Mouse (Mus musculus) stomach, embryonic 14.5 days (tissue): ENCODE data around the gene Slco1a6. TPM values are rescaled to one million over a fixed set of nuclear protein-coding genes. Genes with fewer than 3 reads are reported as not detected.
"Not testable (repeated sequence)": the region's sequence is repeated elsewhere in the genome, so short reads cannot be mapped to it uniquely, and the experiment has no call there.

Experiments
- ATAC-seq: fragments of 200-750 bp; cut with Nextera tagmentation; 2 replicates; pipeline ENCODE4 v1.8.0; 2017; ENCODE audit warnings: low read depth, moderate TSS enrichment; ENCODE audit not compliant: insufficient number of reproducible peaks, insufficient read depth, low FRiP score
- H3K27ac ChIP-seq: fragments of 300-500 bp; sonication (generic); 2 replicates; pipeline ENCODE4 v1.5.1; 2014; ENCODE audit warnings: mild to moderate bottlenecking, low read length, moderate library complexity, mixed read lengths
- H3K27me3 ChIP-seq: fragments of 300-500 bp; sonication (generic); 2 replicates; pipeline ENCODE4 v1.6.1; 2014; ENCODE audit warnings: low read length, control low read depth, mixed read lengths; ENCODE audit not compliant: control insufficient read depth, insufficient read depth
- H3K36me3 ChIP-seq: fragments of 300-500 bp; sonication (generic); 2 replicates; pipeline ENCODE4 v1.6.1; 2014; ENCODE audit warnings: mild to moderate bottlenecking, control low read depth, low read length, moderate library complexity, mixed read lengths; ENCODE audit not compliant: control insufficient read depth, insufficient read depth
- H3K4me1 ChIP-seq: fragments of 300-500 bp; sonication (generic); 2 replicates; pipeline ENCODE4 v1.6.1; 2014; ENCODE audit warnings: low read length, control low read depth, mixed read lengths; ENCODE audit not compliant: control insufficient read depth, insufficient read depth
- H3K4me2 ChIP-seq: fragments of 300-500 bp; sonication (generic); replicated peaks from 2 replicates; pipeline ENCODE4 v1.6.1; 2014; ENCODE audit warnings: low read depth, low read length, control low read depth
- H3K4me3 ChIP-seq: fragments of 300-500 bp; sonication (generic); 2 replicates; pipeline ENCODE4 v1.5.1; 2014; ENCODE audit warnings: low read depth, low read length, control low read depth
- H3K9ac ChIP-seq: fragments of 300-500 bp; sonication (generic); replicated peaks from 2 replicates; pipeline ENCODE4 v1.6.1; 2014; ENCODE audit warnings: low read depth, mild to moderate bottlenecking, control low read depth, low read length, moderate library complexity, mixed read lengths
- H3K9me3 ChIP-seq: fragments of 300-500 bp; sonication (generic); 2 replicates; pipeline ENCODE4 v1.6.1; 2016; ENCODE audit warnings: low read depth, low read length, control low read depth; ENCODE audit not compliant: control insufficient read depth
- WGBS: fragments of 180-500 bp; shearing (Covaris S2); extraction: QIAGEN DNeasy Blood & Tissue Kit; methylation state at CpG from one replicate; pipeline ENCODE4 v1.1.7; 2014; 5-methylcytosine and 5-hydroxymethylcytosine counted together
- polyA plus RNA-seq: library from polyadenylated mRNA; unstranded; fragments of >200 nt; fragmentation: Nextera tagmentation; extraction: Ambion mirVana; gene quantifications from 2 replicates; pipeline ENCODE4 v1.2.1, GENCODE M21; 2014

Slco1a6 gene
- polyA plus RNA-seq, 1 experiment from 2014 or later = not detected

- Histone ChIP-seq H3K27ac (no peak overlapping the region), H3K9ac (no peak overlapping the region), H3K9me3 (no peaks in the 10 kb centered on the region), H3K4me2 (no peak overlapping the region), H3K4me1 (no peaks in the 10 kb centered on the region), H3K4me3 (no peak overlapping the region), H3K36me3 (no peaks in the 10 kb centered on the region), H3K27me3 (no peaks in the 10 kb centered on the region)
- no peak for ATAC-seq
- 54% methylated on average over 1 of the region's 1 CpGs for WGBS
Observed at GRCm38 (mm10) chr6:142191962-142192361, 16.4 kb downstream of the Slco1a6 start.

- ATAC-seq = no peak
- Histone ChIP-seq H3K4me2 (no peak overlapping the region), H3K4me3 (no peak overlapping the region), H3K9me3 (no peaks in the 10 kb centered on the region), H3K27ac (no peak overlapping the region), H3K36me3 (no peaks in the 10 kb centered on the region), H3K9ac (no peak overlapping the region), H3K4me1 (no peaks in the 10 kb centered on the region), H3K27me3 (no peaks in the 10 kb centered on the region)
- 74% methylated on average over 3 of the region's 3 CpGs for WGBS
Observed at GRCm38 (mm10) chr6:142187426-142187825, 20.9 kb downstream of the Slco1a6 start.

DNA sequence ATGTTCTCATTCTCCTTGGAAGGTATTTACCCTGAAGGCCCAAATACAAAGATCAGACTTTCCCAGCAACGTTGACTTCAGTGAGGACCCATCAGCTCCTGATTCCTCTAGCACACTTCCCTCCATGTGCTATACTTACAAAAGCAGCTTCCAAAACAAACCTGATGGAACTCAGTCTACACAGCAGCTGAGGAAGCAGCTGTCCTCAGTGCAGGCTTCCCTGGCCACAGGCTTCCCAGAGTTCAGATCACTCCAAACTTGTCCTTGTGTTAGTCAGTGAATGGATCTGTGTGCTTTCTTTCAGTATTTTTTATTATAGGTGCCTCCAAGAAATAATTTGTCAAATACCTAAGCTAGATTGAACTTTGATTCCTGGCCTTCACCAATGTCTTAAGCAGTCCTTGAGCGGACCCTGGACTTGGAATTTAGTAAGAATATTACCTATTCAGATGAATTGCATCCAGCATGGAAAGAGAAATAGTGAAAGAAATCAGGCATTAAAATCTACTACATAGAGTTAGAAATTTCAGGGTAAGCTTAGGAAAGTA is 22.4 kb downstream of the Slco1a6 start:
- 70% methylated on average over 2 of the region's 2 CpGs for WGBS
- H3K27me3 ChIP-seq = no peaks in the 10 kb centered on the region
- no peak overlapping the region for H3K4me3 ChIP-seq
- H3K36me3 ChIP-seq = no peaks in the 10 kb centered on the region
- no peaks in the 10 kb centered on the region for H3K4me1 ChIP-seq
- no peak overlapping the region for H3K27ac ChIP-seq
- H3K9ac ChIP-seq = no peak overlapping the region
- no peaks in the 10 kb centered on the region for H3K9me3 ChIP-seq
- H3K4me2 ChIP-seq = no peak overlapping the region
- no peak for ATAC-seq

GRCm38 (mm10) chr6:142163406-142163805 is 44.9 kb downstream of the Slco1a6 start:
- no peak for ATAC-seq
- no peak overlapping the region for H3K4me3 ChIP-seq
- H3K27me3 ChIP-seq = no peaks in the 10 kb centered on the region
- H3K27ac ChIP-seq = no peak overlapping the region
- no peaks in the 10 kb centered on the region for H3K36me3 ChIP-seq
- no peak overlapping the region for H3K4me2 ChIP-seq
- no peak overlapping the region for H3K9ac ChIP-seq
- H3K9me3 ChIP-seq = no peaks in the 10 kb centered on the region
- H3K4me1 ChIP-seq = no peaks in the 10 kb centered on the region
- WGBS = 84% methylated on average over 5 of the region's 5 CpGs

DNA sequence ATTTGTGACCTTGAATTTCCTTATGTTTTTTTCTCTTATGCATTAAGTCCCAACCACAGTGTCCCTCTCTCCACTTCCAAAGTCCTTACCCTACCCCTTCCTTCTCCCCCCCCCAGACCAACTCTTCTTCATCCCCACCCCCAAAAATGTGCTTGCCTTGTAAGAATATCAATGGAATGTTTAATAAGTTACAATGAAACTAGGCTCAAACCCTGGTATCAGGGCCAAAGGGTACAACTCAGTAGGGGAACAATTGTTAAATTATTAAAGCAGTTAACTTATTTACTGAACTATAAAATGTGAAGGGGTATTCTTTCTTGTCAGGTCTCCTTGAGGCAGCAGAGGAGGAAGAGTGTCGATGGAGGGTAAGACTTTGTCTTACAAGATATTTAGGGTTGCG is 47.1 kb downstream of the Slco1a6 start:
- no peaks in the 10 kb centered on the region for H3K27me3 ChIP-seq
- H3K9ac ChIP-seq = no peak overlapping the region
- H3K4me2 ChIP-seq = no peak overlapping the region
- no peak for ATAC-seq
- H3K4me1 ChIP-seq = no peaks in the 10 kb centered on the region
- WGBS = 85% methylated on average over 2 of the region's 2 CpGs
- H3K27ac ChIP-seq = no peak overlapping the region
- H3K9me3 ChIP-seq = no peaks in the 10 kb centered on the region
- H3K4me3 ChIP-seq = no peak overlapping the region
- H3K36me3 ChIP-seq = no peaks in the 10 kb centered on the region

DNA sequence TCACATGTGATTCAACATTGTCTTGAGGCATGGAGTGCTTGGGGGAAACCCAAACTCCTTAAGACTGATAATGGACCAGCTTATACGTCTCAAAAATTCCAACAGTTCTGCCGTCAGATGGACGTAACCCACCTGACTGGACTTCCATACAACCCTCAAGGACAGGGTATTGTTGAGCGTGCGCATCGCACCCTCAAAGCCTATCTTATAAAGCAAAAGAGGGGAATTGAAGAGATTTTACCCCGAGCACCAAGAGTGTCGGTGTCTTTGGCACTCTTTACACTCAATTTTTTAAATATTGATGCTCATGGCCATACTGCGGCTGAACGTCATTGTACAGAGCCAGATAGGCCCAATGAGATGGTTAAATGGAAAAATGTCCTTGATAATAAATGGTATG is 54.2 kb downstream of the Slco1a6 start:
- H3K4me2 ChIP-seq = not testable (repeated sequence)

DNA sequence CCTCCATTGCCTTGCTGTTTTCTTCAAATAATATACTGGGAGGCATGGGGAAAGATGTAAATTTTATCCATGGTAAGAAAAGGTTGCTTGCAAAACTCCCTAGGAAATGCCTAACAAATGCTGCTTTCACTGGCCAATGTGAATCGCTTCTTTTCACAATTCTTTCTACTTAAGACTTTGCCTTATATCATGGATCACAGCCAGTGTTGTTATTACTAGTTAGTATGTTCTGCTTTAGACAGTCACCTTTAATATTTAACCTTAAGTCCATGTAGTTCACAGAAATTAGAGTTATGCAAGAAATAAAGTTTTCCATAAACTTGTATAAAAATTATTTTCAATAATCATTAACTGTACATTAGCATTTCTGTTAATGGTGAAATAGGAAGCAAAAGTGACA is 60.0 kb downstream of the Slco1a6 start:
- no peak overlapping the region for H3K27ac ChIP-seq
- 89% methylated on average over 1 of the region's 1 CpGs for WGBS

More for the DNA sequence above, 54.2 kb downstream of the Slco1a6 start:
- H3K27me3 ChIP-seq, H3K36me3 ChIP-seq, H3K9ac ChIP-seq, ATAC-seq, H3K4me1 ChIP-seq, H3K27ac ChIP-seq, H3K9me3 ChIP-seq, H3K4me3 ChIP-seq: not testable (repeated sequence)
- WGBS = 92% methylated on average over 2 of the region's 10 CpGs

GRCm38 (mm10) chr6:142111667-142112305 is 96.5 kb downstream of the Slco1a6 start:
- Histone ChIP-seq H3K9ac (no peak overlapping the region), H3K4me2 (no peak overlapping the region), H3K9me3 (no peaks in the 10 kb centered on the region), H3K4me3 (no peak overlapping the region), H3K27ac (no peak overlapping the region), H3K36me3 (no peaks in the 10 kb centered on the region), H3K27me3 (no peaks in the 10 kb centered on the region), H3K4me1 (no peaks in the 10 kb centered on the region)
- no peak for ATAC-seq
- WGBS = 78% methylated on average over 3 of the region's 3 CpGs

More for the DNA sequence above, 60.0 kb downstream of the Slco1a6 start:
- no peak overlapping the region for H3K4me3 ChIP-seq
- H3K36me3 ChIP-seq = no peaks in the 10 kb centered on the region
- no peak for ATAC-seq
- no peak overlapping the region for H3K4me2 ChIP-seq
- H3K9me3 ChIP-seq = no peaks in the 10 kb centered on the region
- no peaks in the 10 kb centered on the region for H3K4me1 ChIP-seq
- H3K9ac ChIP-seq = no peak overlapping the region
- H3K27me3 ChIP-seq = no peaks in the 10 kb centered on the region

GRCm38 (mm10) chr6:142091126-142091525 is 117.2 kb downstream of the Slco1a6 start:
- H3K4me2 ChIP-seq = no peak overlapping the region
- ATAC-seq = no peak
- H3K4me1 ChIP-seq = no peaks in the 10 kb centered on the region
- no peaks in the 10 kb centered on the region for H3K9me3 ChIP-seq
- no peaks in the 10 kb centered on the region for H3K27me3 ChIP-seq
- H3K9ac ChIP-seq = no peak overlapping the region
- no peak overlapping the region for H3K27ac ChIP-seq
- H3K36me3 ChIP-seq = no peaks in the 10 kb centered on the region
- H3K4me3 ChIP-seq = no peak overlapping the region
- WGBS = 80% methylated on average over 3 of the region's 3 CpGs
